Mouse (Mus musculus): ENCODE results near the gene Slc30a10. TPM values are rescaled to one million over a fixed set of nuclear protein-coding genes. Genes with fewer than 3 reads are reported as not detected.

Gene Slc30a10
- total RNA-seq, 2 experiments from 2014 or later: not detected

GRCm38 (mm10) chr1:185511306-185511705 lies 56.7 kb downstream of the Slc30a10 start:
- no peak for DNase-seq
- intact Hi-C loops (cut with DNase I): no loop called here

- intact Hi-C loops (cut with DNase I): no loop called here
- DNase-seq: no peak
Measured at GRCm38 (mm10) chr1:185515526-185515979, 60.9 kb downstream of the Slc30a10 start.

GRCm38 (mm10) chr1:185516041-185516440 lies 61.4 kb downstream of the Slc30a10 start:
- intact Hi-C loops (cut with DNase I): no loop called here
- no peak for DNase-seq

- DNase-seq: no peak
- intact Hi-C loops (cut with DNase I): no loop called here
Measured at GRCm38 (mm10) chr1:185517566-185517965, 62.9 kb downstream of the Slc30a10 start.

Other genes starting within 250 kb of the Slc30a10 start
- gene Iars2, start 125.5 kb upstream of the Slc30a10 start, total RNA-seq (2021): 10 to 100 TPM; 36.6 to 38.9 TPM
- 10 to 100 TPM; 13.2 to 15.0 TPM for gene Bpnt1, start 122.7 kb upstream of the Slc30a10 start, total RNA-seq (2021)
- gene Eprs, start 91.8 kb upstream of the Slc30a10 start, total RNA-seq (2021): 100 to 1,000 TPM; 129 to 141 TPM